Mouse (Mus musculus) small intestine, adult 2 months (tissue): ENCODE results near the gene Klf3.

ENCODE experiments used
- CTCF ChIP-seq: fragments of 200-500 bp; IDR thresholded peaks from 2 replicates; pipeline ENCODE4 v1.5.1; 2012; ENCODE audit warnings: low read depth, mild to moderate bottlenecking, control low read depth, inconsistent platforms, low read length, moderate library complexity, mixed read lengths; ENCODE audit not compliant: insufficient replicate concordance, insufficient read length; ENCODE audit errors: extremely low read depth
- POLR2A ChIP-seq: fragments of 200-500 bp; IDR thresholded peaks from 2 replicates; pipeline ENCODE4 v1.6.1; 2012; ENCODE audit warnings: low read depth, mild to moderate bottlenecking, control low read depth, inconsistent platforms, low read length, moderate library complexity

GRCm38 (mm10) chr5:64805131-64805872, 2.1 kb downstream of the Klf3 start:
- TF ChIP-seq CTCF (no peak), POLR2A (no peak)
